Mouse (Mus musculus) NIH3T3 (cell line): Measurements from ENCODE around the gene Cul4b.
"Not testable (repeated sequence)": the region's sequence is repeated elsewhere in the genome, so short reads cannot be mapped to it uniquely, and the experiment has no call there.

Experiments used
- DNase-seq: peaks from one replicate; pipeline ENCODE4 v3.0.0-alpha.2; 2012; ENCODE audit warnings: low read depth

The Cul4b gene

DNA sequence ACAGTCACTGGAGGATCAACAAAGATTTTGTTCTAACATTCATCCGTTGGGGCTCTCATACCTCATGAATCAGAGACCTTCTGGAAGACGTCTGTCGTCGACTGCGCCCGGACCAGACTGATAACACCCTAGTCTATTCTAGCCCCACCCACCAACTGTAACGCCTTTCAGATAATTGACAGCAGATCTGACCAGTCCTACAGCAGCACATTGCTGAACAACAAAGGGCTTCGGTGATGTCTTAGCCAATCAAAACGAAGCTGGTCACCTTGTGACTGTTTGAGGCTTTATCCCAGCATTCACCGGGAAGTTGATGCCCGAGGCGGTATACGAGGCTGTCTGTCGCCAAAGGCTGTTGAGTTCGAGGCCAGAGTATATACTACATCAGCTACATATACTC, at the start of gene Cul4b:
TSS of gene Cul4b (minus strand) at position 119 of the 400 bp plus-strand sequence.
- DNase-seq = no peak

- peak; percentile 24 for DNase-seq
These were observed 25.0 kb upstream of the Cul4b start for GRCm38 (mm10) chrX:38600995-38601369.

DNA sequence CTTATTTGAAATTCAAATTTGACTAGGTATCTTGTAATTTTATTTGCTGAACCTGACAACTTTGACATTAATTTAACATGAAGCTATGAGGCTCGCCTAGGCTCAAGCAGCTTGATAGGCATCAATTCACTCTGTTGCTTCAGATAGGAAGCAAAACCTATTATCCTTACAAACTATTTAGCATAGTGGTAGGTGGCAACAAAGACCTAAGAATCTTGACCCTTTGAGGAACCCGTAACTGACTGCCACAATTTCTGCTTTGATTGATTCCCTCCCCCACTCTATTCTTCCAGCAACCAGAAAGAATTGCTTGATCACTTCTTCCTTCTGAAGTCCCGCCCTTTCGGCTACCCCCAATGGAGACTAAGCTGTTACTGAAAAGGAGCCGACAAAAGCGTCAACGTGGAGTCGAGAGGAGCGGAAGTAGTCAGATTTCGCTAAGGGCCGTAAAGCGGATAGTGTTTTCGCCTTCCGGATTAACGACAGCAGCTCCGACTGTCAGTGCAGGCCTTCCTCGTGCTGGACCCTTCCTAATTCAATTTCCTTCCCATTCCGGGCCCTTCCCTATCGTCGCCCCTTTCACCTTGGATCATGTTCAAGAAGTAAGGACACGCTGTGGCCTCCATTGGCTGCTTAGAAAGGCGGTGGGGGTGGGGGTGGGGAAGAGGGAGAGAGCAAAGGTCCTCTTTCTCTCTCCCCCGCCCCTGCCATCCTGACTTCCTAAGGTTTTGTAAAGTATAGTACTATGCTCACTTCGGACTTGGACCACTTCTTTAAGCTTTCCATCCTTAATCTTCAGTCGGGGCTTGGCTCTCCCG, 24.4 kb upstream of the Cul4b start, which contains the start of gene Mcts1:
TSS of gene Mcts1 (plus strand) at position 402 of the 818 bp plus-strand sequence.
- peak; percentile 88 for DNase-seq

DNA sequence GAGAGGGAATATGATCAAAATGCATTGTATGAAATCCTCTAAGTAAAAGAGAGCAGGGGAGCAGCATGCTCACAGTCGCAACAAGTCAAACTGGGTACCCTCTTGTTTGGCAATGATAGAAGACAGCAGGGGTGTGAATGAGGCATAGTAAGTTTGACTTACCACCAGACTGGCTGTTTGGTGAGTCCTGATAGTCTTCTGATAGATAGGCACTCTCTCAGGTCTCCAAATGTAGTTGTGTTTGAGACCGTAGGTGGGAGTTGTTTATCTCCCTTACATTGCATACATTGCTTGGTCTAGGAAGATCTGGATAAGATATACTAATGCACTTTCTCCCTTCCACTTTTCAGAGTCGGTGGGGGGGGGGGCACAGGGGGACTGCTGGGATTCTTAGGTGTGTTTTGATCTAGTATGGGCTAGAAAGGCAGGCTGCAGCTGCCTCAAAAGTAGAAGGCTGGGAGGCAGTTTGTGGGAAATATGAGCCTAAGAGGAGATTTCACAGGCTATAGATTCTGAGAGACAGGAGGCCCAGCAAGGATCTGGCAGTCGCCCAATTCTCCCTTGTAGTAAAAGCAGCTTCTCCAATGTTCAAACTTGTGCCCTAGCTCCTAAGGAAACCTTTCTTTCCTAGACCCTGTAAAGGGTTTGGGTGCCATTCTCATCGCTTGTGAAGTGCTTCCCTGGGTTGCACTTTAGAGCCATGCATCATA, 17.3 kb upstream of the Cul4b start:
- peak; percentile 59 for DNase-seq

- no peak for DNase-seq
These were observed 15.8 kb upstream of the Cul4b start for GRCm38 (mm10) chrX:38591749-38592148.

- peak; percentile 5 for DNase-seq
These were observed 13.8 kb upstream of the Cul4b start for GRCm38 (mm10) chrX:38589827-38590226.

GRCm38 (mm10) chrX:38583261-38583660, 7.3 kb upstream of the Cul4b start:
- no peak for DNase-seq

DNA sequence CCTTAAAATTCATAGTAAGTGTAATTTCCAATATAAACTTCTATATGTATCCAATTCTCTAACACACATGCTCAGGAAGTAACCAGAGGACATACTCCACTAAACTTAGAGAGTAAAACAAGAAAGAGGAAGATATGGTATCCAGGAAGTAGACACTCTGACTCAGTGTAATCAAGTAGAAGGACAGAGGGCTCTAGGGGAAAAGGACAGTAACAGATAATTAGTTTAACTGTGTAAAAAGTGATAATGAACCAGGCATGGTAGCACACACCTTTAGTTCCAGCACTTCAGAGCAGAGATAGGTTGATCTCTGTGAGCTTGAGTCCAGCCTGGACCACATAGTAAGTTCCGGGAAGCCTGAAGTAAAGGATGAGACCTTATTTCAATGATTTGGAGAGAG, 5.1 kb upstream of the Cul4b start:
- no peak for DNase-seq

DNA sequence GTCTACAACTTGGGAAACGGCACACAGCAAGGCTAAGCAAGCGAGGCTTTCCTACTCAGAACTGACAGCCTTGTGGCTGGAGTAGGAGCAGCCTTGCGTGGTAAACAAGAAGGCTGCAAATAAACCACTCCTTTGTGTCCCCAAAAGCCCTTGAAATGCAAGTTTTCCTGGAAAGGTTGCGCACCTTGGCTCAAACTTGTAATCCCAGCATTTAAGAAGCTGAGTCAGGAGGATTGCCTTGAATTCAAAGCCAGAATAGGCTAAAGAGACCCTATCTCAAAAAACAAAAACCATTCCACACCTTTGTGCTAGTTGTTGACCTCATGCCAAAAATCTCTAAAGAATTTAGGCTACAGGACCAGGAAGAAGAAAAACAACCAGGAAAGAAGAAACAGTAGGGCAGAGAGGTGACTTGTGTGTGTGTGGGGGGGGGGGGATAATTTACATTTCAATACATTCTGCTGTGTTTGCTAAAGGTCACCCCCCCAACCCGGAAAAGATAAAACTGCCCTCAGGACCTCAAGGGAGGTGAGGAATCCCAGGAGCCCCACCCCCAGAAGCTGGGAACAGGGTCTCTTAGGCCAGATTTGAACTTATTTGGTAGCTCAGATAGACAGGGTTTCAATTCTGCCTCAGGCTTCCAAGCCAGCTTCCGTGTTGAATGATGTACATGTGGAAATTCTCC, 9.3 kb downstream of the Cul4b start:
- DNase-seq = peak; percentile 1

GRCm38 (mm10) chrX:38565176-38565542, 10.8 kb downstream of the Cul4b start:
- DNase-seq = no peak

- peak; percentile 95 for DNase-seq
These were observed 11.3 kb downstream of the Cul4b start for GRCm38 (mm10) chrX:38564542-38565175.

GRCm38 (mm10) chrX:38563941-38564541, 12.0 kb downstream of the Cul4b start:
- DNase-seq = no peak

- no peak for DNase-seq
These were observed 22.7 kb downstream of the Cul4b start for GRCm38 (mm10) chrX:38553255-38553654.

DNA sequence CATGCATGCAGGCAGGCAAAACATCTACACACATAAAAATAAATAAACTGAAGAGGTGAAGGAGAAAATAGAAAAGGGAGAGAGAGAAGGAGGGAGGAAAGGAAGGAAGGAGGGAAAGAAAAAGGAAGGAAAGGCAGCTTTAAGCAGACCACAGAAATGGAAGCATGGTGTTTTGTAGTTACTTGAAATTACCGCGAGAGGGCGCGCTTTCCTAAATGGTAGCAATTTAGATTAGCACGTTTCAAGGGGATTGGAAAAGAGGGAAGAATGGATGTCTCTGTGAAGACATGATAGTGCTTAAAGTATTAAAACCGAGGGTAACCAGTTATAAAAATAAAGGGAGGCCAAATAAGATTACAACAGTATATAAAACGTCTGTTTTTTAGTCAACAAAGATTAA, 61.4 kb downstream of the Cul4b start:
- peak; percentile 79 for DNase-seq

DNA sequence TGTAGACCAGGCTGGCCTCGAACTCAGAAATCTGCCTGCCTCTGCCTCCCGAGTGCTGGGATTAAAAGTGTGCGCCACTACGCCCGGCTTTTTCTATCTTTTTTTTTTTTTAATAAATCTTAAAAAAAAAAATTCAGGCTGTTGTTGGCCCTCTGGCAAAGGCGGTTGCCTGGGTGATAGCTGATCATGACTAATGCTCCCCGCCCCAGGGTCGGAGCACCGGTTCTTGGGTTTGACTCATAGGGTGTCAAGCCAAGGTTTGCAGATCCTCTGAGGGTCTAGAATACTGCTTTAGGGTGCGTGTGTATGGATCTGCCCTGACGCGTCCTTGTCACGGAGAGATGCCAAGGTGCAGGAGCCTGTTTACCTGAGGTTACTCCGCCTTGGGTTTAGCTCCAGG, 71.2 kb downstream of the Cul4b start:
- peak; percentile 48 for DNase-seq

DNA sequence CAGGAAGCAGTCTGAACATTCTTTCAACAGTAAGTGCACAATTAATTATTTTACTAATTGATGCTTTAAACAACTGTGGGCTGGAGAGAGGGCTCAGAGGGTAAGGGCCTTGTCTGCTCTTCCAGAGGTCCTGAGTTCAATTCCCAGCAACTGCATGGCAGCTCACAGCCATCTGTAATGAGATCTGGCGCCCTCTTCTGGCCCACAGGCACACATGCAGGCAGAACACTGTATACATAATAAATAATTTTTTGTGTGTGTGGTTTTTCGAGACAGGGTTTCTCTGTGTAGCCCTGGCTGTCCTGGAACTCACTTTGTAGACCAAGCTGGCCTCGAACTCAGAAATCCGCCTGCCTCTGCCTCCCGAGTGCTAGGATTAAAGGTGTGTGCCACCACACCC, 73.8 kb downstream of the Cul4b start:
- DNase-seq = not testable (repeated sequence)

DNA sequence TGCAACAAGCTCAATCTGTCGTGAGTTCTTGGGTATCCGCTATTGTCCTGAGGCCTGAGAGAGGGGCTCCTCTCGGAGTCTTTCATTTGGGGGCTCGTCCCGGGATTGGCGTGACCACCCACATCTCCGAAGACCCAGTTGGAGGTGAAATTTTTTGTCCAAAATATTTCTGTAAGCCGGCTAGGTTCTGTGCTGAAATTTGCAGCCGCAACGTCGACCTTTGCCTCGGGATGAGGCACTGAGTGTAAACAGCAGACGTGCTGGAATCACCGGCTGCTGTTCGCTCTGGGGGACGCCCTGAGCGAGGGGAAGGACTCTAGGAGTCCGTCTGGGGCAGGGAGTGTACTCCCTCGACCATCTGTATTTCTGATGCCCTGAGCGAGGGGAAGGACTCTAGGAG, 90.5 kb downstream of the Cul4b start:
- not testable (repeated sequence) for DNase-seq
